Mouse (Mus musculus) myocyte (in vitro differentiated cells): Measurements from ENCODE around the gene Dazl. TPM values are rescaled to one million over a fixed set of nuclear protein-coding genes. Genes with fewer than 3 reads are reported as not detected.

Experiments
- H3K27me3 ChIP-seq: one replicate; pipeline ENCODE4 v1.6.1; 2011; ENCODE audit not compliant: control insufficient read depth, insufficient read depth, insufficient read length
- H3K36me3 ChIP-seq: one replicate; pipeline ENCODE4 v1.6.1; 2011; ENCODE audit not compliant: control insufficient read depth, insufficient read depth
- H3K4me2 ChIP-seq: one replicate; pipeline ENCODE4 v1.6.1; 2011; ENCODE audit warnings: low read depth, control low read depth
- H3K4me3 ChIP-seq: one replicate; pipeline ENCODE4 v1.5.1; 2011; ENCODE audit warnings: mild to moderate bottlenecking, control low read depth, moderate library complexity
- H3K79me2 ChIP-seq: one replicate; pipeline ENCODE4 v1.6.1; 2011; ENCODE audit not compliant: control insufficient read depth, insufficient read depth
- H3ac ChIP-seq: one replicate; pipeline ENCODE4 v1.6.1; 2011; ENCODE audit not compliant: control insufficient read depth, insufficient read length
- CEBPB ChIP-seq: IDR thresholded peaks from 2 replicates; pipeline ENCODE4 v1.6.1; 2011; ENCODE audit warnings: mild to moderate bottlenecking, moderate library complexity; ENCODE audit not compliant: poor library complexity, insufficient read depth, severe bottlenecking
- SRF ChIP-seq: IDR thresholded peaks from one replicate; pipeline ENCODE4 v1.6.1; 2011; ENCODE audit warnings: low read depth; ENCODE audit not compliant: control insufficient read depth, insufficient read length
- USF1 ChIP-seq: IDR thresholded peaks from one replicate; pipeline ENCODE4 v1.6.1; 2011; ENCODE audit warnings: low read depth, mild to moderate bottlenecking, control low read depth, moderate library complexity
- polyA plus RNA-seq: library from polyadenylated mRNA; unstranded; fragments of >200 nt; fragmentation: generic; extraction: Trizol; gene quantifications from one replicate; pipeline ENCODE4 v1.2.1, GENCODE M21; 2012; ENCODE audit warnings: missing spikeins

Gene Dazl
- polyA plus RNA-seq, 1 experiment, result not detected

- no peak overlapping the region for H3ac ChIP-seq
- H3K36me3 ChIP-seq, result no peaks in the 10 kb centered on the region
- TF ChIP-seq SRF (no peak), CEBPB (no peak), USF1 (no peak)
- no peaks in the 10 kb centered on the region for H3K27me3 ChIP-seq
- H3K79me2 ChIP-seq, result no peaks in the 10 kb centered on the region
- H3K4me3 ChIP-seq, result no peak overlapping the region
- no peak overlapping the region for H3K4me2 ChIP-seq
These were observed 63.9 kb downstream of the Dazl start for GRCm38 (mm10) chr17:50229534-50229933.

Other genes with a start within 250 kb of the Dazl start
- gene Rftn1, start 103.0 kb downstream of the Dazl start, polyA plus RNA-seq, result 0.40 TPM
- gene Plcl2, start 215.8 kb upstream of the Dazl start, polyA plus RNA-seq, result 13.2 TPM